Mouse (Mus musculus) T-helper 17 cell (primary cell): ENCODE results near the gene Pdcd11.

Experiments used
- in situ Hi-C, 2 experiments: fragments of 300-600 bp; cut with MboI, MseI; formaldehyde crosslinking; loops; 1 replicate in 1 of 2; 2 replicates in 1 of 2; pipeline ENCODE4 v1.15.1; 2025; ENCODE audit warnings: high pct_unique_total_duplicates in 2 of 2

Gene Pdcd11

DNA sequence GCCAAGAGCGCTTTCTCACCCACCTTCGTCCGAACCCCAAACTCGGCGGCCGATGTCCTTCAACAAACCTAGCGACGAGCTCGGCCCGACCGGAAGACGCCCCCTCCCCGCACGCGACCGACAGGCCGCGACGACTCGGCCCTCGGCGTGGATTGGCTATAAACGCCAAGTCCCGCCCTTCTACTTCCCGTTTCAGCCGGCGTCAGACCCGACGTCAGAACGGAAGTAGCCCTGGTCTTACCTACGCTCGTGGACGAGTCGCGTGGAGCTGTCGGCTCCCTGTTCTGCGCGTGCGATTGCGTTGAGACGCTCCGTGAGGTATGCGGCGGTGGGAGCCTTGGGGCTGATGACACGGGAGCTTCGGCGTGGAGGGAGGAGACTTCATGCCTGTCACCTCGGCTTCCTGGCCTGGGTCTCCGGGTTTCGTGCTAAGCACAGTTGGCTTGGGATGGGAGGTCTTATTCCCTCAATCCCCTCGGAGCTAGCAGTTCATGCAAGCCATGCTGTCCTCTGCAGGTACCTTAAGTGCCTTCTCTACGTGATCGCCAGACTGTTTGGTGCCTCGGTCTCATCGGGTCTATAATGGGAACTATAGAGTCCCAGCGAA lies at the start of gene Pdcd11, which contains the start of gene Usmg5:
Pdcd11 (plus strand) TSS at position 219 of the 607 bp plus-strand sequence.
Usmg5 (minus strand) TSS at position 98 of the 607 bp plus-strand sequence.
- in situ Hi-C loops, result loop anchor here in 1 of 2 experiments (5.0 kb wide), 1 partner anchor 1318 kb away; no protein-coding TSS in a partner anchor

DNA sequence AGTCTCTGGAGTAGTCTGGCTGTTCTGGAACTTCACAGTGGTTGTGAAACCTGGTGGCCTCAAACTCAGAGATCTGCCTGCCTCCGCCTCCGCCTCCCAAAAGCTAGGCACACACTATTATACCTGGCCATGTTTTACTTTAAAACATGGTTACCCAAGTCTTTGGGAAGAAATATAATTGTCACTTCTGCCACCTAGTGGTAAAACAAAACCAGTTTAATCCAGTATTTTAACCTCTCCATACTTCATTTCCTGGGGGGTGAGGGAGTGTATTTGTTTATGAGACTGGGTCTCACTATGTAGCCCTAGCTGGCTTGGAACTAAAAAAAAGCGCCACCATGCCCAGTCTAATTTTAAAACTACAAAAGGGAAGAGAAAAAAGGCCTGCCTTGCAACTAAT lies 47.0 kb upstream of the Pdcd11 start:
- in situ Hi-C loops, result loop anchor here in 1 of 2 experiments (10.0 kb wide), 1 partner anchor 469 kb away; the partner anchor contains the start of genes Arl3 and Sfxn2

DNA sequence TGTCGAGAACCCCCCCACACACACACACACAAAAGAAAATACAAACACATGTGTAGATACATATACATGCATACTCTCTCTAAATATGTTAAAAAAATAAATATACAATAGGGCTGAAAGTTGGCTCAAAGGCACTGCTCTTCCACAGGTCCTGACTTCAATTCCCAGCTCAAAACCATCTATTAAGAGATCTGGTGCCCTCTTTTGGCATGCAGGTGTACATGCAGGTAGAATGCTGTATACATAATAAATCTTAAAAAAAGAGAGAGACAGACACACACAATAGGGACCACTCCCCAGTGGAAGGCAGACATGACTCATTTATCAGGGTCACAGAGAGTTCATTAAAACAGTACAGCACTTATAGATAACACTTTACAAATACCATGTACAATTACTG lies 44.2 kb upstream of the Pdcd11 start:
- in situ Hi-C loops, result loop anchor here in 1 of 2 experiments (10.0 kb wide), 1 partner anchor 472 kb away; the partner anchor contains the start of genes Arl3 and Sfxn2

DNA sequence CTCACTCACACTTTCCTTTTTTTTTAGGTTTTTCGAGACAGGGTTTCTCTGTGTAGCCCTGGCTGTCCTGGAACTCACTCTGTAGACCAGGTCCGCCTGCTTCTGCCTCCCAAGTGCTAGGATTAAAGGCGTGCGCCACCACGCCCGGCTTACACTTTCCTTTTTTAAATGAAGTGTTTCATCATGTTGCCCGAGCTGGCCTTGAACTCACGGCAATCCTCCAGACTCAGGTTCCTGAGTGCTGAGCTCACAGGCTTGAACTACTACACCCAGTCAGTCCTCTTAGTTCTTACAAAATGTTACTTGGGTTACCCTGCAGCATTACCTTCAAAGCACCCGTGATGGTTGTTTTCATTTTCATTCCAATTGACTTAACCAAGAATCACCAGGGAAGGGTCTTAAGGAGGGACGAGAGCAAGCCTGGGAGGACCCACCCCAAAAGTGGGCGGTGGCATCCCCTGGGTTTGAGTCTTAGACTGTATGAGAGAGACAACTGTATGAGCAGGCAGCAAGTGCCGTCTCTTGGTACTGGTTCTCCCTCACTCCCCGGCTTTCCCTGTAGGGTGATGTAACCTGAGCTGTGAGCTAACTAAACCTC lies 43.2 kb upstream of the Pdcd11 start:
- in situ Hi-C loops, result loop anchor here in 1 of 2 experiments (10.0 kb wide), 1 partner anchor 473 kb away; the partner anchor contains the start of genes Arl3 and Sfxn2

DNA sequence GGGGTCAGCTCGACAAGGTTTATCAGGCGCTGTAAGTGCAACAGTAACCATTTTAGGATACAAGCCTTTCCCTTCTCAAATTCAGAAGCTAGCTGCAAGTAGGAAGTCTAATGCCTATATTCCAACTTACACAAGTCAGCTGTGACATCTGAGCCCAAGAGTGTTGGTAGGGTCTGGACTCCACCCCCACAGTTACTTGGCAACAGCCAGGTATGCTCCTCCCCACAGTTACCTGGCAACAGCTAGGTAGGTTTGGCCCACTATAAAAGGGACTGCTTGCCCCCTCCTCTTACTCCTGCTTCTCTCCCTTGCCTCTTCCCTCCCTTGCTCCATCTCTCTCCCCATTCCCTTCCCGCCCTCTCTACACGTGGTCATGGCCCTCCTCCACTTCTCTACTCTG lies 41.5 kb upstream of the Pdcd11 start:
- in situ Hi-C loops, result loop anchor here in 1 of 2 experiments (10.0 kb wide), 1 partner anchor 474 kb away; the partner anchor contains the start of genes Arl3 and Sfxn2

DNA sequence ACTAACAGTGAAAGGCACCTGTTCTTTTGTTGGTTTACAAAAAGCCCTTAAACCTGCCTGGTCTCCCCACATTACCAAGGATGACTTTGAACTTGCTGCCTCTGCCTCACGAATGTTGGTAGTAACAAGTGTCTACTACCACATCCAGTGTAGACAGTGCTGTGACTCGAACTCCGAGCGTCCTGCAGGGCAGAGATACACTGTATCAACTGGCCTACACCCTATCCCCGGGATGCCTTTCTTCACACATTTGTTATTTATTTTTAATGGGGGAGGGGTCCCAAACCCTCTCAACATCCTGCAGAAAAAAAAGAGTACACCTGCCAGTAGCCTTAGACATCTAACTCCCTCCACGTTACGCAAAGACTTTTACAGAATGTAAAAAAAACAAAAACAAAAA lies 40.7 kb upstream of the Pdcd11 start:
- in situ Hi-C loops, result loop anchor here in 1 of 2 experiments (10.0 to 25.0 kb wide), 2 partner anchors 475 to 1263 kb away; partner anchors contain the start of genes Arl3, Mgea5 and Sfxn2

DNA sequence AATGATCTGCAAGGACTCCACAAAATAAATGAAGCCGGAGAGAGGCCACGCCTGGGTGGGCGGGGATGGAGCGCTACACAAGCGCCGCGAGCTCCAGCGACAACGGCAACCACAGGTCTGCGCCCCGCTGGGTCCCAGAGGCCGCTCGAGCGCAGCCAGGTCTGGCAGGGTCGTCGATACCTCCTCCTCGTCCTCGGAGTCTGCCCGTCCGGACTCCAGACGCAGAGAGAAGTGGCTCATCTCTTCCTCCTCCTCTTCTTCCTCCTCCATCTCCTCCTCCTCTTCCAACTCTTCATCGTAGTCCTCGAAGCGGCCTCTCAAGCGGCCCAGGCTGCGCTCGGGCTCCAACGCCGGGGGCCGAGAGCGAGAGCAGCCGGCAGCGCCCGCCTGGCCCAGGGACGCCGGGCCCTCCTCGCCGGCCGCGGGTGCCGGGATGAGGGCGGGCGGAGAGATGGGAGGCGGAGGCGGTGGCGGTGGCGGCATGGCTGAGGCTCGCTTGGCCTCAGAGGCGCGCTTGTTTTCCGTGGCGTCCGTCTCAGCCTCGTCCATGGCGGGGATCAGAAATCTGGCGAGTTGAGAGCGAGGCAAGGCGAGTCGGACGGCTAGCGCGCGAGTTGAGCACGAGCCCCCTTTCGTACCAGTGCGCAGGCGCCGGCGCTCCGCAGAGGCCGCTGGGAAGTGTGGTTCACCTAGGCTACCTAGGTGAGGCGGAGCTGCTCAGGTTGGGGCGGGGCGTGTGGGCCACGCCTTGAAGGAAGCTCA lies 40.1 kb upstream of the Pdcd11 start, which contains the start of gene Pcgf6:
Pcgf6 (minus strand) TSS at position 636 of the 762 bp plus-strand sequence.
- in situ Hi-C loops, result loop anchor here in 1 of 2 experiments (25.0 kb wide), 1 partner anchor 1263 kb away; the partner anchor contains the start of gene Mgea5

DNA sequence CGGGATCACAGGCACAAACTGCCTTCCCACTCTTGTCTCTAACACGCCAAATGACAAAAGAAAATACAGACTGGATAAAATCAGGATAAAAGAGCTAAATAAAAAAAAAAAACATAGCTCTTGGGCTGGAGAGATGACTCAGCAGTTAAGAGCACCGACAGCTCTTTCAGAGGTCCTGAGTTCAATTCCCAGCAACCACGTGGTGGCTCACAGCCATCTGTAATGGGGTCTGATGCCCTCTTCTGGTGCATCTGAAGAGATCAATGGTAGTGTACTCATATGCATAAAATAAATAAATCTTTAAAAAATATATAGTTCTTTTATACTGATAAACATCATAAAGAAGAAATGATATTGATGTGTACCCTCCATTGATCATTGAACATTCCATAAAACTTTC lies 37.6 kb upstream of the Pdcd11 start:
- in situ Hi-C loops, result loop anchor here in 1 of 2 experiments (25.0 kb wide), 1 partner anchor 1266 kb away; the partner anchor contains the start of gene Mgea5

DNA sequence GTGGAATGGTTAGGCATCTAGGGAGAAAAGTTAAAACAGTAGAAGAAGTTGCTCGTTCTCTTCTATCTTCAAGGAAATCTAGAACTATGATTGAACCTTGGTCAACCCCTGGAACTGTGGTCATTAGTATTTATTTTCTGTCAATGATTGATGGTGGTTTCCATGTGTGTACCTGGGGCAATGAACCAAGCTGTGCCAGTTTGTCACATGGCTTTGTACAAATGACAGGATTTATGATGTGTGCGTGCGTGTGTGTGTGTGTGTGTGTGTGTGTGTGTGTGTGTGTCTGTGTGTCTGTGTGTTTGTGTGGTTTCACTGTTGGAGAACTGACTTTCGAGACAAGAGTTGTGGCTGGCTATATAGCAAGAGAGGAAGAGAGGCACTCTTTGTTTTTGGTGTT lies 37.1 kb upstream of the Pdcd11 start:
- in situ Hi-C loops, result loop anchor here in 1 of 2 experiments (25.0 kb wide), 1 partner anchor 1266 kb away; the partner anchor contains the start of gene Mgea5

DNA sequence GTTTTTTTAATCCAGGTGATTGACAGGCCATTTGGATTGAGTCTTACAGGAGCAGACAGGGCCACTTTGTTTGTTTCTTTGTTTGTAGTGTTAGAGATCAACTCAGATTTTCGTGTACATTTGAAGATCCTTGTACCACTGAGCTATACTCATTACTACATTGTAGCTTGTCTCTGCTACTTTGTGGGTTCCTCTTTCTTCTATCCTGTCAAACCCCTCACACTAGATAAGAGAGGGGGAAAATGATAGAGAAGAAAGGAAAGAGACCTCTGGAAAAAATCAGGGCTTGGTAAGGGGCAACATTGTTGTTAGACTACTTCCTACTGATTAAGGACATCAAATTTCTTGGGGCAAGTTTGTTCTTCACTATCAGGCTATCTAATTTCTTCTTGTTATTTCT lies 32.9 kb upstream of the Pdcd11 start:
- in situ Hi-C loops, result loop anchor here in 1 of 2 experiments (25.0 kb wide), 1 partner anchor 1270 kb away; the partner anchor contains the start of gene Mgea5

DNA sequence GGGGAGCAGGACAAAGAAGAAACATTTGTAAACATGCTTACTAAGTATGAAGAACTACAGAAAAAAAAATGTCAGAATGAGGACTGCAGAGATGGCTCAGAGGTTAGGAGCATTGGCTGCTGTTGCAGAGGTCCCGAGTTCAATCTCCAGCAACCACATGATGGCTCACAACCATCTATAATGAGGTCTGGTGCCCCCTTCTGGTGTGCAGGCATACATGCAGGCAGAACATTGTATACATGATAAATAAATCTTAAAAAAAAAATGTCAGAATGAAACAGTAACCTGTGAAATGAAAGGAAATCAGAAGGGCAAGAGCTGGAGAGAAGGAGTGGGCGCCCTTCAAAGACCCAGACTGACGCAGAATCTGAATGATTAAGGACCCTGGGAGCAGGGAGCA lies 24.7 kb upstream of the Pdcd11 start:
- in situ Hi-C loops, result loop anchor here in 1 of 2 experiments (25.0 kb wide), 1 partner anchor 1279 kb away; the partner anchor contains the start of gene Mgea5

DNA sequence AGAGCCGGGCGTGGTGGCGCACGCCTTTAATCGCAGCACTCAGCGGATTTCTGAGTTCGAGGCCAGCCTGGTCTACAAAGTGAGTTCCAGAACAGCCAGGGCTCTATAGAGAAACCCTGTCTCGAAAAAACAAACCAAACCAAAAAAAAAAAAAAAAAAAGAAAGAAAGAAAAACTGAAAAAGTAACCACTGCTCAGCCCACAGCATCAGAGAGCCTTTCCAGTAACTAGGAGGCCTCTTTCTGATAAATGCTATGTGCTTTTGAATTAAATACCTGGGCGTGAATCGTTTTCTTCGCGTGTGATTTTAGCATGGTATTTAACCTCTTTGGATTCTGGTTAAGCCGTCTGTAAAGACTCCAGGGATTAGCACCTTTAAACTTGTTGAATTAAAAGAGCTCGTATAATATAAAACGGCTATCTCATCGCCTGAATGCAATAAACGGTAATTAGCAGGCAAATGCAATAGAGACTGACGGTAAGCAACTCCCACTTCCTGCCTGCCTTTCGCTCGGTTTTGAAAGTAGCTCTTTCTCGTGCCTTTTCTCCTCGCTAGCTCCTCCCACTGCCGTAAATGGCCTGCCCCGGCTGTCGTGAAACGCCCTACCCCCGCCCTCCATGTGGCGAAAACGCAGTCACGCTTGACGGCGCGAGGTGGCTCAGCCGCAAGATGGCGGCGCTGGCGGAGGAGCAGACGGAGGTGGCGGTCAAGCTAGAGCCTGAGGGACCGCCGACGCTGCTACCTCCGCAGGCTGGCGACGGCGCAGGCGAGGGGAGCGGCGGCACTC lies 23.3 kb upstream of the Pdcd11 start, which contains the start of gene Taf5:
Taf5 (plus strand) TSS at position 651 of the 787 bp plus-strand sequence.
- in situ Hi-C loops, result loop anchor here in 1 of 2 experiments (25.0 kb wide), 1 partner anchor 1280 kb away; the partner anchor contains the start of gene Mgea5

DNA sequence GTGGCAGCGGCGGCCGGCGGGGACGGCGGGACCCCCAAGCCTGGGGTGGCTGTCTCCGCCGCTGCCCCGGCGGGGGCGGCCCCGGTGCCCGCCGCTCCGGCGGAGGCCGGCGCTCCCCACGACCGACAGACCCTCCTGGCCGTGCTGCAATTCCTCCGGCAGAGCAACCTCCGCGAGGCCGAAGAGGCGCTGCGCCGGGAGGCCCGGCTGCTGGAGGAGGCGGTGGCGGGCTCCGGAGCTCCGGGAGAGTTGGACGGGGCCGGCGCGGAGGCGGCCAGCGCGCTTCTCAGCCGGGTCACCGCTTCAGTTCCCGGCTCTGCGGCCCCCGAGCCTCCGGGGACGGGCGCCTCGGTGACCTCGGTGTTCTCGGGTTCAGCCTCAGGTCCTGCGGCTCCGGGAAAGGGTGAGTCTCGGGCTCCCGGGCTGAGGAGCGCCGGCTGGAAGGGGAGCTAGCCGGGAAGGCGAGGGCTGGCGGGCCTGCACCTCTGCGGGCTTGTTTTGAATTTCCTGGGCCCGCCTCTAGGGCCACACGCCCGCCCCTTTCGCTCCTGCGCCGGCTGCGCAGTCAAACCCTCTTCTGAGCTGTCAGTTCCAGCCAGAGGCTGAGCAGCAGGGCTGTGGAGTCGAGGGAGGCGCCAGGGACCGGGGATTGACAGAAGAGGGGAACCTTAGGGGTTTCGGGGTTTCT lies 22.5 kb upstream of the Pdcd11 start:
- in situ Hi-C loops, result loop anchor here in 1 of 2 experiments (25.0 kb wide), 1 partner anchor 1281 kb away; the partner anchor contains the start of gene Mgea5

DNA sequence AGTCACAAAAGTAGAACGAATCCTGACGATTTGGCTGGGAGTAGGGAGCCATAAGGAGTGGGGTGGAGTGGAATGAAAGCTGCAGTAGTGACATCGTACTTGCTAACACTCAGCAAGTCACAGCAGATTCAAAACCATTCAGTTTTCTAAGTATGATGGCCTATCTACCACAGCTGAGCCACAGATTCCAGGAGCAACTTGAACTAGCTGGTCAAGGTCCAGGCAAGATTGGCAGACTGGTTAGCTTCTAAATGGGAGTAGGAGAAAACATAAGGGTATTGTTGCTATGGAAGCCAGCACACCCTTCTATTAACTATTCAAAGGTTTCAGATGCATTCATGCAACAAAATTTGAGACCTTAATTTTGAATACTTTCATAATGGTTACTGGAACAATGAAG lies 2.3 kb upstream of the Pdcd11 start:
- in situ Hi-C loops, result no loop called here

DNA sequence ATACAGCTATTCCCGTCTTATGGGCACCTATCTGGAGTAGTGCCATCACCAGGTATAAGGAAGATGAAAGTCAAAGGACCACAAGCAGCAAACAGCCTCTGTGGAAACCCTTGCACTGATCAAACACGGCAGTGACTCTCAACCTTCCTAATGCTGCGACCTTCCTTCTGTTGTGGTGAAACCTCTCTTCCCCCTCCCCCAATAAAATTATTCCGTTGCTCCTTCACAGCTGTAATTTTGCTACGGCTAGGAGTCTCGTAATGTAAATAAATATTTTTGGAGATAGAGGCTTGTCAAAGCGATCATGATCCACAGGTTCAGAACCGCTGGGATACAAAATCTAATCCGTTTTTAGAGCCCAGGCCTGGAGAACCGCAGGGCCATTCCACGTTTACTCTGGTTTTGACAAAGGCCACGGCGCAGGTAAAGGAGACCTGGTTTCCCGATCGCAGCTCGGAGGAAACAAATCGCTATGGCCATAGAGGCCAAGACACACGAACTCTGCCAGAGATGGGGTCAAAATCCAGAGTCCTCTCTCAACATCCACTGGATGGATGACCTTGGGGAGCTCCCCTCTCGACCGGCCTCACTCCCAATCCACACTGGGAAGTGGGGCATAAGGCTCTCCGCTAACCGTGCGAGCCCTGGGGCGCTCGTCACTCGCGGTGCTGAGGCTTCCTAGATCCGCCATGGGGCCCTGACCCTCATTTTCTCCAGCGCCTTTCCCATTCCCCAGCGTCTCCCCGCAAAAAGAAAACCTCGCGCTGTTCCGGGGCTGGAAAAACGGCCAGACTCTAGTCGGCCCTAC lies 646 bp upstream of the Pdcd11 start:
- in situ Hi-C loops, result loop anchor here in 1 of 2 experiments (5.0 kb wide), 1 partner anchor 1318 kb away; no protein-coding TSS in a partner anchor

DNA sequence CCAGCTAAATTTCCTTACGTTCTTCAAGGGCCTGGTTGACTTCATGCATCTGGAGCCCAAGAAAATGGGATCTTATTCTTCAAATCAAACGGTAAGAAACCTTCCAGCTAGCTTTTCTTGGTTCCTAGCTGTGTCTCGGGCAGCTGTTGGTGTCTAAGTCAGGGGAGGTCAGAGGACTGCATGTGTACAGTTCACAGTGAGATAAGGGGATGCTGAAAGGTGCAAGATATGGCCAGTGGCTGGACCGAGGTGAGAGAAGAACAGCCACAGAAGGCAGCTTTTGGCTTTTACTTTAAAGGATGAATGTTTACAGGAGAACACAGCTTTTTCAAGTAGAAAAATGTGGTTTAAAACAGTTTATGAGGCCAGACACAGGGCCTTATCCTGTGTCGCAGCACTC lies 10.5 kb downstream of the Pdcd11 start:
- in situ Hi-C loops, result no loop called here

DNA sequence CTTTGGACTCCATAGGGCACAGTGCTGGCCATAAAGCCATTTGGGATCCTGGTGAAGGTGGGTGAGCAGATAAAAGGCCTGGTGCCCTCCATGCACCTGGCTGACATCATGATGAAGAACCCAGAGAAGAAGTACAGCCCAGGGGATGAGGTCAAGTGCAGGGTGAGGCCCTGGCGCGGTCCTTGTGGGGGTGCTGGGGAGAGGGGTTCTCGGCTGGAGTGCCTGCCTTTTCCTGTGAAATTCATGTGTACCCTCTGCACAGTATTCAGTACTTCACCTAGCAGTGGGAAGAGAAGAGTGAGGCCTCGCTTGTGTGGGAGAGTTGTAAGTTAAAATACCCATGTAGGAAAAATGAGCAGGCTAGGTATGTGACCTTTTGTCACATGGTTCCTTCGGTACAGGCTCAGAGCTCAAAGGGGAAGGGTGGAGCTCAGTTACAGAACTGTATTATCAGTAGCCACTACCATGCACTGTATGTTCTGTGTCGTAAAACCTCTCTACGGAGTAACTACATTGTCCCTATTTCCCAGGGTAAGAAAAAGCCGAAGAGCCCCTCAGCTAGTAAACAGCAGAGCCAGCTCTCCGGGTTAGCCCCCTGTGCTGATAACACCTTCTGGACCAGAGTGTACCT lies 14.2 kb downstream of the Pdcd11 start:
- in situ Hi-C loops, result no loop called here

DNA sequence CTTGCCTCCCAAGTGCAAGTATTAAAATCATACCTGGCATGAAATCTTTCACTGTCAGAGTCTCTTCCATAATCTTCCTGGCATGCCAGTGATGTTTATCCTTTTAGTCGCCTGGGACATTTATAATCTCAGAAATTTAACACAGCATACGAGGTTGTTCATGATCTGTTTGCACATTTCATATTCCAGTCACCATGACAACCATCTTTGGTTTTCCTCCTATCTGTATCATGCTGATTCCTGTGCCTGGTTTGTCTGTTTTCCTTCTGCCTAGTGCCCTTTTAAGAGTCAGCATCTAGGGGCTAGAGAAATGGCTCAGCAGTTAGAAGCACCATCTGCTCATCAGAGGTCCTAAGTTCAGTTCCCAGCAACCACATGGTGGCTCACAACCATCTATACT lies 28.1 kb downstream of the Pdcd11 start:
- in situ Hi-C loops, result no loop called here
